Mouse (Mus musculus): ENCODE measurements around the gene Nexn.

GRCm38 (mm10) chr3:152284759-152285158 is 18.6 kb upstream of the Nexn start:
- no peak for TF ChIP-seq POLR2A (IDR thresholded peaks at IDR 0.05; ENCODE audit: borderline replicate concordance, low read depth, low read length)
- TF ChIP-seq CTCF (IDR thresholded peaks at IDR 0.05; ENCODE audit: low read depth, low read length), result no peak
